Comparison of ENCODE assay signal across 17 mouse cellular contexts in genomic region chr2:72363449-72363848, GRCm38 (mm10).
"Had no signal": no experiment of that assay in that cellular context is flagged by ENCODE, and none has a peak within 500 bp of the region (broad histone marks: within the 10 kb centered on the region; RNA-seq: fewer than 3 reads in every experiment).

No protein-coding gene starts in this region.

- ATAC-seq: intestine, postnatal 0 days; liver, embryonic 12.5 days; midbrain, embryonic 13.5 days had no signal

- H3K4me1 ChIP-seq: limb, embryonic 10.5 days; limb, embryonic 13.5 days; liver, embryonic 12.5 days; liver, embryonic 15.5 days had no signal

- H3K9me3 ChIP-seq: limb, embryonic 10.5 days; limb, embryonic 13.5 days; liver, embryonic 12.5 days; liver, embryonic 15.5 days; lung, embryonic 15.5 days; megakaryocyte, embryonic 14.5 days; midbrain, embryonic 10.5 days; midbrain, embryonic 13.5 days had no signal

- H3K27ac ChIP-seq: limb, embryonic 10.5 days; limb, embryonic 13.5 days; liver, embryonic 12.5 days; liver, embryonic 15.5 days; lung, embryonic 15.5 days; midbrain, embryonic 10.5 days; midbrain, embryonic 13.5 days had no signal

- H3K9ac ChIP-seq: limb, embryonic 13.5 days; liver, embryonic 12.5 days; liver, embryonic 15.5 days; lung, embryonic 15.5 days; midbrain, embryonic 13.5 days had no signal

- H3K36me3 ChIP-seq: limb, embryonic 13.5 days; liver, embryonic 12.5 days; liver, embryonic 15.5 days; lung, embryonic 15.5 days; midbrain, embryonic 10.5 days; midbrain, embryonic 13.5 days had no signal

- H3K4me2 ChIP-seq: limb, embryonic 13.5 days; liver, embryonic 12.5 days; liver, embryonic 15.5 days; lung, embryonic 15.5 days; midbrain, embryonic 13.5 days had no signal

- H3K27me3 ChIP-seq: limb, embryonic 13.5 days; liver, embryonic 12.5 days; liver, embryonic 15.5 days; lung, embryonic 15.5 days; megakaryocyte, embryonic 14.5 days; midbrain, embryonic 13.5 days had no signal

- H3K4me3 ChIP-seq: limb, embryonic 10.5 days; limb, embryonic 13.5 days; liver, embryonic 12.5 days; liver, embryonic 15.5 days; lung, embryonic 15.5 days; megakaryocyte, embryonic 14.5 days; midbrain, embryonic 10.5 days; midbrain, embryonic 13.5 days had no signal

- DNase-seq: kidney, adult 9 months; layer of hippocampus, adult 9-11 months; liver; lung, adult 18-20 months; lung, postnatal 10 days; lung, postnatal 36 days; thymus, adult 18-20 months; thymus, postnatal 36 days had no signal
